Comparison of ENCODE assay signal across 30 mouse cellular contexts in genomic region chr16:52222896-52223295, GRCm38 (mm10).
"Had no signal": no experiment of that assay in that cellular context is flagged by ENCODE, and none has a peak within 500 bp of the region (broad histone marks: within the 10 kb centered on the region; RNA-seq: fewer than 3 reads in every experiment).

No protein-coding gene starts in this region.

- H3K4me3 ChIP-seq: gastrocnemius, adult 2 months; heart, adult 2 months; heart, embryonic 13.5 days; heart, embryonic 15.5 days; hindbrain, embryonic 13.5 days; hindbrain, embryonic 15.5 days; kidney, embryonic 15.5 days; left cerebral cortex, adult 2 months; limb, embryonic 10.5 days; limb, embryonic 12.5 days; liver, embryonic 13.5 days; liver, embryonic 15.5 days had no signal

- H3K27me3 ChIP-seq: heart, embryonic 13.5 days; heart, embryonic 15.5 days; hindbrain, embryonic 13.5 days; hindbrain, embryonic 15.5 days; kidney, embryonic 15.5 days; limb, embryonic 12.5 days; liver, embryonic 13.5 days; liver, embryonic 15.5 days had no signal

- H3K36me3 ChIP-seq: heart, embryonic 13.5 days; heart, embryonic 15.5 days; hindbrain, embryonic 13.5 days; hindbrain, embryonic 15.5 days; kidney, embryonic 15.5 days; limb, embryonic 10.5 days; limb, embryonic 12.5 days; liver, embryonic 13.5 days; liver, embryonic 15.5 days had no signal

- ATAC-seq: hindbrain, postnatal 0 days; intestine, embryonic 16.5 days had no signal

- DNase-seq: gastrocnemius, adult 2 months; gastrocnemius, postnatal 10 days; gastrocnemius, postnatal 25 days; heart, adult 11 months; heart, adult 2 months; heart, postnatal 14 days; heart, postnatal 36 days; kidney, adult 11 months; kidney, adult 2 months; kidney, adult 9 months; kidney, postnatal 14 days; kidney, postnatal 36 days; layer of hippocampus, adult 9-11 months; layer of hippocampus, postnatal 36 days; liver; liver, embryonic 13.5 days had no signal

- H3K9ac ChIP-seq: heart, embryonic 13.5 days; heart, embryonic 15.5 days; hindbrain, embryonic 13.5 days; hindbrain, embryonic 15.5 days; kidney, embryonic 15.5 days; limb, embryonic 12.5 days; liver, embryonic 13.5 days; liver, embryonic 15.5 days had no signal

- H3K9me3 ChIP-seq: heart, embryonic 13.5 days; heart, embryonic 15.5 days; hindbrain, embryonic 13.5 days; hindbrain, embryonic 15.5 days; kidney, embryonic 15.5 days; limb, embryonic 10.5 days; limb, embryonic 12.5 days; liver, embryonic 13.5 days; liver, embryonic 15.5 days had no signal

- H3K4me1 ChIP-seq: heart, embryonic 15.5 days; hindbrain, embryonic 13.5 days; hindbrain, embryonic 15.5 days; kidney, embryonic 15.5 days; limb, embryonic 10.5 days; liver, embryonic 13.5 days; liver, embryonic 15.5 days had no signal

- H3K4me2 ChIP-seq: heart, embryonic 11.5 days; heart, embryonic 13.5 days; heart, embryonic 15.5 days; hindbrain, embryonic 13.5 days; hindbrain, embryonic 15.5 days; kidney, embryonic 15.5 days; limb, embryonic 12.5 days; liver, embryonic 11.5 days; liver, embryonic 13.5 days; liver, embryonic 15.5 days had no signal

- H3K27ac ChIP-seq: gastrocnemius, adult 2 months; heart, adult 2 months; heart, embryonic 13.5 days; heart, embryonic 15.5 days; hindbrain, embryonic 13.5 days; hindbrain, embryonic 15.5 days; hindbrain, postnatal 0 days; kidney, embryonic 15.5 days; kidney, postnatal 0 days; left cerebral cortex, adult 2 months; limb, embryonic 10.5 days; limb, embryonic 12.5 days; liver, embryonic 13.5 days; liver, embryonic 15.5 days had no signal
